Mouse (Mus musculus) right cerebral cortex, postnatal 10 days (tissue): ENCODE measurements around the gene Nans.

Experiments
- DNase-seq, 2 experiments: peaks; one replicate each; pipeline ENCODE4 v3.0.0; 2021; ENCODE audit warnings: low spot score in 2 of 2

The Nans gene

GRCm38 (mm10) chr4:46532926-46533325 is 43.9 kb downstream of the Nans start:
- DNase-seq = no peak

DNA sequence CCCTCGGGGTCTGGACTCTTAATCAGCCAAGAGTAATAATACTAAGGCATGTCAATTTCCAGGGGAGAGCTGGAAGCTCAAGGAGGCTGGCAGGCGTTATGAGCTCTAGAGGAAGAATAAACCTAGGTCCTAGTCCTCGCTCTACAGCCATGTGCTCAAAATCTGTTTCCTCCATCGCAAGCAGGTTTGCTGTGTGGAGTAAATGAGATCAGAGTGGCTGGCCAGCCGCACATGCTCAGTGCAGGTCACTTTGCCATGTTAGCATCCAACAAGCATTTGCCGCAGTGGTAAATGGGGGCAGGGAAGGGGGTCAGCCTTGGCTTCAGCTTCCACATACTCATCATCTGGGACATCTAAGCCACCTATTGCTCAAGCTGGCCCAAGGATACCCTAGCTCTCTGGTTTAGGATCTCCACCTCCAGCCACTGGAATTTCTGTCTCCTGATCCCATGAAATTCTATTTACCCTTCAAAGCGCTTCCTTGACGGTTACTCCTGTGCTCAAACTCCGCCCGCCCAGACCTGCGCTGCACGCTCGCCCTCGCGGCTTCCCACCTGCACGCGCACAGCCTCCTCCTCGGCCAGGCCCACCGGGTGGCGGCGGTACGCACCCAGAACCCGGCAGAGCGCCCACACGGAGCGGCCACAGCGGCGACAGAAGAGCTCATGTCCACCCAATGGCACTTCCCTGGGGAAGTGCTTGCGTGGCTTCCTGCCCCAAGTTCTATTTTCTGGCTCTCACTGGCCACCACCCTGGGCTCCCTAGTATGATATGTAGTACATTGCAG is 45.1 kb downstream of the Nans start:
- DNase-seq = no peak

- no peak for DNase-seq
These were observed 46.2 kb downstream of the Nans start for GRCm38 (mm10) chr4:46535094-46535830.

- no peak for DNase-seq
These were observed 46.9 kb downstream of the Nans start, which contains the start of gene Trim14 for GRCm38 (mm10) chr4:46535840-46536361. TSS of gene Trim14 (minus strand) at chr4:46536141.

DNA sequence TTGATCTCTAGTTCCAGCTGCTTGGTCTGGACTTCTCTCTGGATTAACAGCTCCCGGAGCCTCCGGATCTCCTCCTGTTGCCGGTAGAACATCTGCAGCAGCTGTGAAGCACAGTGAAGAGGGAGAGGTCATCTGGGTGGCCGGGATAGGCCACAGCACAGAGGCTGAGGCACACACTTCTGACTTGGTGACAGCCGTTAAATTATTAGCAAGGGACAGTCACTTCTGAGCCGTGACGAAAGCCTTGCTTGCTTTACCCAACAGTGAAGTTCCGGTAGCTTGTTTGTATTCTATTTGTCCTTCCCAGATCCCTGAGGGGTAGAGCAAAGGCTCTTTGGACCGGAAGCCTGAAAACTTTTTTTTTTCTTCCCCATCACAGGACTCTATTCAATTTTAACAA is 50.1 kb downstream of the Nans start:
- DNase-seq = no peak

DNA sequence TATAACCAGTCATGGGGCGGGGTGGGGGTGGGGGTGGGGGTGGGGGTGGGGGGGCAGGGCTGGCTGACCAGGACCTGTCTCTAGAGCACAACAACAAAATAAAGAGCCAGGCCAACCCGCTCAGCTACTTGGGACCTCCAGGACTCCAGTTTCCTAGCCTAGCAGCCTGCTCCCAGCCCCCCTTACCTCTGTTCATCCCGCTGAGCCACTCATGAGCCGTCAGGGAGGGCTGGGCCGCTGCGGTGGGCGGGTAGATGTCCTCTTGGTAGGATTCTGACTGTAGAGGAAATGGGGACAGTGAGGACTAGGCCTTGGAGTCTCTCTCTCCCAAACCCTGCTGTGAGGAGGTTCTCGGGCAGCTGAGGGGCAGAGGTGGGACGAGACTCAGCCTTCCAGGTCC is 52.7 kb downstream of the Nans start:
- no peak for DNase-seq

DNA sequence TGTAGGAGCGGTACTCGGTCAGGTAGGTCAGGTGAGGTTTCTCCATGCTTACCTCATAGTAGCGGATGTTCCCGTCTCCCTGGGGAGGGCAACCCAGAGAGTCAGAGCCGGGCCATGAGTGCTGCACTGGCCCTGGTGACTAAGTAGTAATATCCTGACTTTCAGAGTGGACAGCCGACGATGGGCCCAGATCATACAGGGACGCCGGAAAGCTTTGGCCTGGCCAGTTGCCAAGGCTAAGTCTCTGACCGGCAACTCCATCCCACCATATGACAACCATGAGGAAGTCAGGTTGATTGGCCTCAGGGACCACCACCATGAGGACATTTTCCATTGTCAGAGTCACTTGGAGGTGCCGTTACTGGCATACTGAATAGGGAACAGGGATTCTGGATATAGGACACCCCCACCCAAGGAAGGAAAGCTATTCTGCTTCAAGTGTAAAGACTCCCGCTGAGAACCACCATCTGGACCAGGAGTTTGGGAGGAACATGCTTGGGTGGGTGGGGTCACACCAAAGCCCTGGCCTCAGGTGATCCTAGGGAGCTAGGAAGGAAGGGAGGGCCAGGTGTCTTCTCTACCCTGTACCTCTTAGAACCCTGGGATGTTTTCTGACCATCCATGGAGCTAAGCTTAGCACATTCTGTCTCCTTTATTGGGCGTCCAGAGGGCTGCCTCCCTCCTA is 54.5 kb downstream of the Nans start:
- no peak for DNase-seq

GRCm38 (mm10) chr4:46544313-46544712 is 55.3 kb downstream of the Nans start:
- no peak for DNase-seq

DNA sequence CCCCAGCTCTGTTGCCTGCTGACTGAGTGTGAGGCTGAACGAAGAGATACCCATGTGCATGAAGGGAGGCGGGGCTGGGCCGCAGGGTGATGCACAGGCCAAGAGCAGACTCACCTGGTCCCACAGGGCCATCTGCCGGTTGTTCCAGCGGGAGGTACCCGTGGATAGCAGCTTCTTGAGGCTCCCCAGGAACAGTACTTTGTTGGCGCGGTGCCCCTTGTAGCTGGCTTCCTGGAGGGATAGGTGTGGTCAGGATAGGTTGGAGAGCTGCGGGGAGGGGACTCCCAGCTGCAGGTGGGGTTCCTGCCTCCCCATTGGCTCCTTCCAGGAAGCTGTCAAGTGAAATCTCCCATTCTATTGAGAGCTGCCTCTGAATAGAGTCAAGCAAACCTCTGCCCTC is 56.5 kb downstream of the Nans start:
- DNase-seq = no peak

DNA sequence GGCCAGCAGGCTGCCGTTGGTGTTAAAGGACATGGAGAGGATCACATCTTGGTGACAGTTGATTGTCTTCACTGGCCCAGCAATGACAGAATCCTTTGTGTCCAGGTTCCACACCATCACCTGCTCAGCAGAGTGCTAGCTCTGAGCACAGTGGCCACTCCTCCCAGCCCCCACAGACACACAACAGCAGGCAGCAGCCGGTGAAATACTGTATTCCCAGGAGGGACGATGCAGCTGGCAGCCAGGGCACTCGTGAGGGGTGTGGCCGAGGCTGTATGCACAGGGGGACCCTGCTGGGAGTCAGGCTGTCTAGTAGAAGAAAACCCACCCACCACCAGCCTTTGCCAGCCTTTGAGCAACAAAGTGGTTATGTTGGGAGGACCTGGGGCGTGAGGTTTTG is 57.7 kb downstream of the Nans start:
- no peak for DNase-seq

DNA sequence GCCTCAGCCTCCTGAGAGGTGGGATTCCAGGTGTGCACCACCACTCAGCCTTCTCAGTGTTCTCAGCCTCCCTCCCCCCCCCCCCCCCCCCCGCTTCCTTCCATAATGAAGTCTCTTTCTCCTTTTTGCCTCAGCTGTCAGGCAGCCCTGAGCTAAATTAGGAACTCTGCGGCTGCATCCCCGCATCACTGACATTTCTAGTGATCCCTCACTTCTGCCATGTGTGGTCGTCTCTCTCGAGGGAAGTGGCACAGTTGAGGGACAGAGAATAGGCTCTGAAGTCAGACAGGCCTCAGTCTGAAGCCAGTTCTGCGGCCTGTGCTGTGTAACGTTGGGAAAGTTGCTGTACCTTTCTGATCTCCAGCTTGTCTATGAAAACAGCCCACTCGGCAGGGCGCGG is 60.9 kb downstream of the Nans start:
- peak in 1 of 2 experiments; percentile 30 for DNase-seq

- no peak for DNase-seq
These were observed 61.4 kb downstream of the Nans start for GRCm38 (mm10) chr4:46550406-46550805.
